Mouse (Mus musculus) liver, embryonic 15.5 days (tissue): ENCODE data around the gene Ybx2. TPM values are rescaled to one million over a fixed set of nuclear protein-coding genes. Genes with fewer than 3 reads are reported as not detected.

Source experiments
- ATAC-seq: fragments of 200-750 bp; cut with Nextera tagmentation; 2 replicates; pipeline ENCODE4 v1.8.0; 2017; ENCODE audit warnings: moderate number of reproducible peaks, mild to moderate bottlenecking, moderate library complexity; ENCODE audit not compliant: insufficient read depth
- H3K27ac ChIP-seq: fragments of 300-500 bp; sonication (generic); replicated peaks from 2 replicates; pipeline ENCODE4 v1.5.1; 2015; ENCODE audit warnings: mild to moderate bottlenecking, inconsistent platforms
- H3K27me3 ChIP-seq: fragments of 300-500 bp; sonication (generic); 2 replicates; pipeline ENCODE4 v1.6.1; 2015; ENCODE audit warnings: mild to moderate bottlenecking, inconsistent platforms
- H3K36me3 ChIP-seq: fragments of 300-500 bp; sonication (generic); replicated peaks from 2 replicates; pipeline ENCODE4 v1.6.1; 2015; ENCODE audit warnings: moderate library complexity, mild to moderate bottlenecking, inconsistent platforms
- H3K4me1 ChIP-seq: fragments of 300-500 bp; sonication (generic); replicated peaks from 2 replicates; pipeline ENCODE4 v1.6.1; 2015; ENCODE audit warnings: inconsistent platforms
- H3K4me2 ChIP-seq: fragments of 300-500 bp; sonication (generic); 2 replicates; pipeline ENCODE4 v1.6.1; 2015; ENCODE audit warnings: moderate library complexity, mild to moderate bottlenecking, inconsistent platforms
- H3K4me3 ChIP-seq: fragments of 300-500 bp; sonication (generic); replicated peaks from 2 replicates; pipeline ENCODE4 v1.5.1; 2015; ENCODE audit warnings: mild to moderate bottlenecking, inconsistent platforms
- H3K9ac ChIP-seq: fragments of 300-500 bp; sonication (generic); 2 replicates; pipeline ENCODE4 v1.6.1; 2015; ENCODE audit warnings: moderate library complexity, mild to moderate bottlenecking, inconsistent platforms
- H3K9me3 ChIP-seq: fragments of 300-500 bp; sonication (generic); replicated peaks from 2 replicates; pipeline ENCODE4 v1.6.1; 2016; ENCODE audit warnings: inconsistent platforms
- WGBS: fragments of 180-500 bp; shearing (Covaris S2); methylation state at CpG from one replicate; pipeline ENCODE4 v1.1.7; 2015; ENCODE audit warnings: mixed read lengths; ENCODE audit not compliant: insufficient replicate concordance; 5-methylcytosine and 5-hydroxymethylcytosine counted together
- microRNA-seq: library from miRNA; unstranded; fragments of <30 nt; microRNA quantifications from one replicate; pipeline ENCODE4, GENCODE M21; 2016
- polyA plus RNA-seq: library from polyadenylated mRNA; unstranded; fragments of >200 nt; fragmentation: Nextera tagmentation; extraction: Ambion mirVana; gene quantifications from 2 replicates; pipeline ENCODE4 v1.2.1, GENCODE M21; 2015

Gene Ybx2
- polyA plus RNA-seq, 1 experiment from 2014 or later: not detected

DNA sequence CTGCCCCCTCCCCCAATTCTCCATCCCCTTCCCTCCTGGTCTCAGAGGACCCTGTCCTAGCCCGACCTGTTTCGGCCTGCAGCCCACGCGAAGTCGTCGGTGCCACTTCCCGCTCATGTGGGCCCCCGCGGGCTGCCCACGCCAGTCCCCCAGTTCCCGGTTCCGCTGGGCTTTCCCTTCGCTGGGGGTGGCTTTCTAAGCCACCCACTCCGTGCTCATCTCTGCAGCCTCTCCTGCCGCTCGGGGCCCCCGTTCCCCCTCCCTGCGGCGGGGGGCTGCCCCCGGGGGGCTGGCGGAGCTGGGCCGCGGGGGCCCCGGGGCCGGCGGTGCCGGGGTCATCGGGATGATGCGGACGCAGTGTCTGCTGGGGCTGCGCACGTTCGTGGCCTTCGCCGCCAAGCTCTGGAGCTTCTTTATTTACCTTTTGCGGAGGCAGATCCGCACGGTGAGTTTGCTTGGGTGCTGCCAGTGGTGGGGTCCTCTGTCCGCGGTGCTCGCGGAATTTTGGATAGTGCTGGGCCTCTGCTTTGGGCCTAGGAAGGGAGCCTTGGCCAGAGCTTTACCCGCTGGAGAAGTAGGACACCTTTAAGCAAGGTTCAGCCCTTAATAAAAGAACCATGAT lies 45.7 kb downstream of the Ybx2 start, which contains the start of gene Ctdnep1:
TSS of gene Ctdnep1 (plus strand) at position 16 of the 622 bp plus-strand sequence.
- Histone ChIP-seq H3K27me3 (no peaks in the 10 kb centered on the region), H3K9ac (peak within 1 kb of the TSS; percentile 97), H3K9me3 (no peaks in the 10 kb centered on the region), H3K4me2 (peak within 1 kb of the TSS; percentile 96), H3K4me1 (peaks cover 44% of the 10 kb centered on the region), H3K27ac (peak within 1 kb of the TSS; percentile 98), H3K4me3 (peak within 1 kb of the TSS; percentile 86), H3K36me3 (peaks cover 55% of the 10 kb centered on the region)
- WGBS: under 1% methylated on average over 43 of the region's 43 CpGs
- ATAC-seq: peak; percentile 3; the same call in 1 of the 2 replicates

DNA sequence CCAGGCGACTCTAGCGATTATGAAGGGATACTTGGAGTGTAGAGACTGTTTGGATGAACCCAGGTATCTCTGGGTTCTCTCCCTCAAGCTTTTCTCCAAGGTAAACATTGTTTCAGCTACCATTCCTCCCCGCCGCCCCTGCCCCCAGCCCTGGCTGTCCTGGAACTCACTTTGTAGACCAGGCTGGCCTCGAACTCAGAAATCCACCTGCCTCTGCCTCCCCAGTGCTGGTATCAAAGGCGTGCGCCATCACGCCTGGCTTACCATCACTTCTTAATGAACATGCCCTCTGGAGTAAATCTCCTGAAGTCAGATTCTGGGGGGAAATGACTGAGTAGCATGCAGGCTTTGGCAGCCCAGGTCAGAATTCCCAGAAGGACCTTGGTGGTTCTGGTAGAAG lies 46.6 kb downstream of the Ybx2 start, which contains the start of gene Elp5:
TSS of gene Elp5 (minus strand) at position 293 of the 400 bp plus-strand sequence.
- H3K27me3 ChIP-seq: no peaks in the 10 kb centered on the region
- peak within 1 kb of the TSS; percentile 86 for H3K4me3 ChIP-seq
- no peaks in the 10 kb centered on the region for H3K9me3 ChIP-seq
- ATAC-seq: no peak
- peak within 1 kb of the TSS; percentile 97 for H3K9ac ChIP-seq
- WGBS: 35% methylated on average over 8 of the region's 8 CpGs
- peaks cover 56% of the 10 kb centered on the region for H3K36me3 ChIP-seq
- peak within 1 kb of the TSS; percentile 96 for H3K4me2 ChIP-seq
- H3K27ac ChIP-seq: peak within 1 kb of the TSS; percentile 98
- H3K4me1 ChIP-seq: peaks cover 44% of the 10 kb centered on the region

DNA sequence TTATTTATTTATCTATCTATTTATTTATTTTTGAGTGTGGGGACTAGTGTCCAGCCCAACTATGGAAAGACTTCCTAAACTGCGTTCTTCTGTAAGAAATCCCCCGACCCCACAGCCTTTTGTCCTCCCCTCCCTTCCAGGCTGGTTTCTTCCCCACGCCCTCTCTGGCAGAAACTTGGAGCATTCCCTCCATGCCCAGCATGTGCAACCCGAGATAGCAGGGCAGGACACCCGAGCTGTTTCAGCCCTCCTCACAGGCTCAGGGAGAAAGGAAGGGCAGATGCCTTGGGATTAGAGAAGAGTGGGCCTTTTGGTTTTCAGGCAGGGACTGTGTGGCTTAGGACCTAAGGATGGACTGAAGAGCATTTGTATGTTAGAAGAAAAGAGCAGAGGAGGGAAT lies 47.3 kb downstream of the Ybx2 start:
- H3K4me3 ChIP-seq: peak overlapping the region; percentile 86; the same call in 1 of the 2 replicates
- H3K27ac ChIP-seq: peak overlapping the region; percentile 98; the same call in 1 of the 2 replicates
- no peaks in the 10 kb centered on the region for H3K27me3 ChIP-seq
- 31% methylated on average over 5 of the region's 5 CpGs for WGBS
- no peaks in the 10 kb centered on the region for H3K9me3 ChIP-seq
- no peak for ATAC-seq
- peak overlapping the region; percentile 96 for H3K4me2 ChIP-seq
- peak overlapping the region; percentile 97; the same call in 1 of the 2 replicates for H3K9ac ChIP-seq
- peaks cover 39% of the 10 kb centered on the region for H3K4me1 ChIP-seq
- H3K36me3 ChIP-seq: peaks cover 56% of the 10 kb centered on the region

DNA sequence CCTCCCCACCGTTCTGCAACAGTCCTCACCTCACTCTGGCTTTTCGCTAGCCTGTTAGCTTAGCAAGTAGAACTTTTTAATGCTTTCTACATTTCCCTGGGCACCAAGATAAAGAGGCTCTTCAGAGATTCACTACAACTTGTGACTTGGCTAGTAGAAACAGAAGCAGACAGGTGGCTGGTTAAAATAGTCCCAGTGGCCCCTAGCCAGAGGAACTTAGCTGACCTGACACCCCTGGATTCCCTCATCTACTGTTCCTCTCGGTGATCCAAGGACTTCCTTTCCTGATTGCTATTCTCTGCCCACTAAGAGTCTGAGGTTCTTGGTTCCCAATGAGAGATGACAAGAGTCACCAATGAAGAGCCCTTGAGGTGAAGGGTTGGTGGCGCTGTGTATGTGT lies 47.8 kb downstream of the Ybx2 start:
- H3K4me3 ChIP-seq: 0 out of 2 replicates have a peak overlapping the region, but pooled peaks have one; percentile 86
- H3K27ac ChIP-seq: peak overlapping the region; percentile 98; the same call in 1 of the 2 replicates
- no peaks in the 10 kb centered on the region for H3K27me3 ChIP-seq
- H3K36me3 ChIP-seq: peaks cover 56% of the 10 kb centered on the region
- H3K4me1 ChIP-seq: peaks cover 39% of the 10 kb centered on the region
- no peak overlapping the region for H3K9ac ChIP-seq
- no peaks in the 10 kb centered on the region for H3K9me3 ChIP-seq
- H3K4me2 ChIP-seq: peak overlapping the region; percentile 96
- no peak for ATAC-seq
- WGBS: 80% methylated on average over 4 of the region's 4 CpGs

DNA sequence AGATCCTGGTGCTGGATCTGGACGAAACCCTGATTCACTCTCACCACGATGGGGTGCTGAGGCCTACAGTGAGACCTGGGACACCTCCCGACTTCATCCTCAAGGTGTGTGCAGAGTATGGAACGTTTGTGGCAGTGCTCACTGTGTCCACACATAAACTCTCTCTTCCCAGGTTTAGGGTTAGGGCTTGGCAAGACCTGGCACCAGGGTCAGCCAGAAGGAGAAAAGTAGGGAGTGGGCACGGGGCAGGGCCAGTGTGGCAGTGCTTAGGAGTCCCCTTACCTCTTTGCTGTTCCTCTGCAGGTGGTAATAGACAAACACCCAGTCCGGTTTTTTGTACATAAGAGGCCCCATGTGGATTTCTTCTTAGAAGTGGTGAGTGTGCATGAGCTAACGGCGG lies 48.8 kb downstream of the Ybx2 start:
- ATAC-seq: no peak
- Histone ChIP-seq H3K27me3 (no peaks in the 10 kb centered on the region), H3K4me3 (no peak overlapping the region), H3K36me3 (peaks cover 62% of the 10 kb centered on the region), H3K9me3 (no peaks in the 10 kb centered on the region), H3K4me2 (no peak overlapping the region), H3K9ac (no peak overlapping the region), H3K27ac (no peak overlapping the region), H3K4me1 (peaks cover 31% of the 10 kb centered on the region)
- 78% methylated on average over 8 of the region's 8 CpGs for WGBS

DNA sequence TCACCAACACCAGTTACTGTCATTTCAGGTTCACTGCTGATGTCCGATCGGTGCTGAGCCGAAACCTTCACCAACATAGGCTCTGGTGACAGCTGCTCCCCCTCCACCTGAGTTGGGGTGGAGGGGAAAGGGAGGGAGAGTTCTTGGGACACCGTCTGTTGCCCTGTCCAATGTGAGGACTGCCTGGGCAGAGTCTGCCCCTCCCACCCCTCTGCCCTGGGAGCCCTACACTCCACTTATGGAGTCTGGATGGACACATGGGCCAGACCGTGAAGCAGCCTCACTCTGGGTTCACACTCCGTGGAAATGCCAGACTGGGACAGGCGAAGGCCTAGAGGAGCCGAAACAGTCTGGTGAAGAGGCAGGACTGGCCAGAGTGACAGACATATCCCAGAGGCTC lies 54.4 kb downstream of the Ybx2 start:
- no peak for ATAC-seq
- Histone ChIP-seq H3K9me3 (no peaks in the 10 kb centered on the region), H3K4me1 (peaks cover 37% of the 10 kb centered on the region), H3K9ac (no peak overlapping the region), H3K4me3 (no peak overlapping the region), H3K36me3 (peaks cover 75% of the 10 kb centered on the region), H3K27ac (peak overlapping the region; percentile 98), H3K27me3 (no peaks in the 10 kb centered on the region), H3K4me2 (no peak overlapping the region)
- WGBS: 90% methylated on average over 8 of the region's 8 CpGs

Small RNA genes lying within 50 kb of the gene (microRNA-seq; reads per million reads assigned to microRNA genes)
- not detected for gene Gm44349

Other genes starting within 250 kb of the Ybx2 start
- gene Tnfsf12, start 239.9 kb upstream of the Ybx2 start, polyA plus RNA-seq: 2.1 and 2.6 TPM in 2 replicates
- 0.85 and 0.89 TPM in 2 replicates for gene Tnfsfm13, start 239.7 kb upstream of the Ybx2 start, polyA plus RNA-seq
- 10.2 and 10.4 TPM in 2 replicates for gene Polr2a, start 177.2 kb upstream of the Ybx2 start, polyA plus RNA-seq
- gene Slc35g3, start 173.8 kb upstream of the Ybx2 start, polyA plus RNA-seq: not detected in 2 replicates
- gene Zbtb4, start 169.9 kb upstream of the Ybx2 start, polyA plus RNA-seq: 0.43 and 0.92 TPM in 2 replicates
- gene Chrnb1, start 139.9 kb upstream of the Ybx2 start, polyA plus RNA-seq: 0.84 and 1.3 TPM in 2 replicates
- gene Fgf11, start 133.9 kb upstream of the Ybx2 start, polyA plus RNA-seq: 0.16 and 0.18 TPM in 2 replicates
- 0.69 and 0.94 TPM in 2 replicates for gene Tmem102, start 130.2 kb upstream of the Ybx2 start, polyA plus RNA-seq
- not detected in 2 replicates for gene Gm39566, start 120.5 kb upstream of the Ybx2 start, polyA plus RNA-seq
- gene Spem2, start 117.3 kb upstream of the Ybx2 start, polyA plus RNA-seq: not detected in 2 replicates
- not detected in 2 replicates for gene Spem1, start 113.6 kb upstream of the Ybx2 start, polyA plus RNA-seq
- 0.54 and 0.64 TPM in 2 replicates for gene Nlgn2, start 98.0 kb upstream of the Ybx2 start, polyA plus RNA-seq
- 336 and 387 TPM in 2 replicates for gene Tmem256, start 97.3 kb upstream of the Ybx2 start, polyA plus RNA-seq
- 26.1 and 28.0 TPM in 2 replicates for gene Plscr3, start 89.4 kb upstream of the Ybx2 start, polyA plus RNA-seq
- gene Tnk1, start 77.1 kb upstream of the Ybx2 start, polyA plus RNA-seq: 0.60 and 0.62 TPM in 2 replicates
- not detected in 2 replicates for gene Tmem95, start 57.8 kb upstream of the Ybx2 start, polyA plus RNA-seq
- gene Kctd11, start 54.4 kb upstream of the Ybx2 start, polyA plus RNA-seq: 1.2 and 1.4 TPM in 2 replicates
- 5.9 and 7.2 TPM in 2 replicates for gene Acap1, start 40.3 kb upstream of the Ybx2 start, polyA plus RNA-seq
- gene 2810408A11Rik, start 34.8 kb upstream of the Ybx2 start, polyA plus RNA-seq: 0.89 and 1.0 TPM in 2 replicates
- 2.7 and 3.1 TPM in 2 replicates for gene Neurl4, start 34.7 kb upstream of the Ybx2 start, polyA plus RNA-seq
- 90.6 and 98.4 TPM in 2 replicates for gene Gps2, start 21.9 kb upstream of the Ybx2 start, polyA plus RNA-seq
- gene Eif5a, start 13.8 kb upstream of the Ybx2 start, polyA plus RNA-seq: 1,245 and 1,257 TPM in 2 replicates
- 19.9 and 22.1 TPM in 2 replicates for gene Slc2a4, start 12.4 kb downstream of the Ybx2 start, polyA plus RNA-seq
- gene Cldn7, start 29.0 kb downstream of the Ybx2 start, polyA plus RNA-seq: 4.5 and 6.6 TPM in 2 replicates
- gene Ctdnep1, start 45.4 kb downstream of the Ybx2 start, polyA plus RNA-seq: 8.9 and 11.9 TPM in 2 replicates
- gene Elp5, start 46.7 kb downstream of the Ybx2 start, polyA plus RNA-seq: 58.1 and 60.5 TPM in 2 replicates
- gene Gabarap, start 55.3 kb downstream of the Ybx2 start, polyA plus RNA-seq: 252 and 262 TPM in 2 replicates
- gene Phf23, start 60.0 kb downstream of the Ybx2 start, polyA plus RNA-seq: 23.1 and 24.0 TPM in 2 replicates
- gene Dvl2, start 64.8 kb downstream of the Ybx2 start, polyA plus RNA-seq: 5.3 and 5.5 TPM in 2 replicates
- 111 and 124 TPM in 2 replicates for gene Acadvl, start 79.6 kb downstream of the Ybx2 start, polyA plus RNA-seq
- 0.63 and 0.93 TPM in 2 replicates for gene Dlg4, start 81.1 kb downstream of the Ybx2 start, polyA plus RNA-seq
- 6.8 and 7.3 TPM in 2 replicates for gene Asgr1, start 118.3 kb downstream of the Ybx2 start, polyA plus RNA-seq
- 10.7 and 13.0 TPM in 2 replicates for gene Asgr2, start 156.8 kb downstream of the Ybx2 start, polyA plus RNA-seq
- 2.6 and 2.9 TPM in 2 replicates for gene Mgl2, start 194.5 kb downstream of the Ybx2 start, polyA plus RNA-seq
- 0.39 and 0.60 TPM in 2 replicates for gene Clec10a, start 220.4 kb downstream of the Ybx2 start, polyA plus RNA-seq